Mouse (Mus musculus) liver, adult 2 months (tissue): ENCODE data around the gene Apoc2.

Experiments
- CTCF ChIP-seq: fragments of 200-500 bp; IDR thresholded peaks from 2 replicates; pipeline ENCODE4 v1.5.1; 2011; ENCODE audit warnings: low read depth, low read length, control low read depth
- POLR2A ChIP-seq: fragments of 200-500 bp; IDR thresholded peaks from 2 replicates; pipeline ENCODE4 v1.6.1; 2011; ENCODE audit warnings: low read length, control low read depth; ENCODE audit not compliant: insufficient read depth; ENCODE audit errors: extremely low read depth

GRCm38 (mm10) chr7:19724167-19724566 is 46.4 kb upstream of the Apoc2 start:
- TF ChIP-seq POLR2A (no peak), CTCF (no peak)
